Mouse (Mus musculus) brain, embryonic 18.5 days (tissue): Measurements from ENCODE around the gene Gng12.
"Not testable (repeated sequence)": the region's sequence is repeated elsewhere in the genome, so short reads cannot be mapped to it uniquely, and the experiment has no call there.

Source experiments
- DNase-seq: peaks from one replicate; pipeline ENCODE4 v3.0.0-alpha.2; 2012; ENCODE audit warnings: low read depth, low spot score

Gene Gng12

GRCm38 (mm10) chr6:67029312-67029950 lies 133.2 kb downstream of the Gng12 start:
- no peak for DNase-seq

- DNase-seq: no peak
These were observed 133.8 kb downstream of the Gng12 start for GRCm38 (mm10) chr6:67029987-67030386.

- no peak for DNase-seq
These were observed 134.2 kb downstream of the Gng12 start for GRCm38 (mm10) chr6:67030416-67030815.

GRCm38 (mm10) chr6:67030846-67031245 lies 134.6 kb downstream of the Gng12 start:
- no peak for DNase-seq

GRCm38 (mm10) chr6:67032551-67032950 lies 136.4 kb downstream of the Gng12 start:
- not testable (repeated sequence) for DNase-seq

- DNase-seq: not testable (repeated sequence)
These were observed 136.8 kb downstream of the Gng12 start for GRCm38 (mm10) chr6:67032972-67033371.

GRCm38 (mm10) chr6:67033604-67034003 lies 137.4 kb downstream of the Gng12 start:
- no peak for DNase-seq

GRCm38 (mm10) chr6:67034331-67035130 lies 138.3 kb downstream of the Gng12 start:
- DNase-seq: no peak

GRCm38 (mm10) chr6:67035388-67036299 lies 139.4 kb downstream of the Gng12 start:
- no peak for DNase-seq

- peak; percentile 42 for DNase-seq
These were observed 140.2 kb downstream of the Gng12 start for GRCm38 (mm10) chr6:67036356-67036811.

GRCm38 (mm10) chr6:67036837-67037628 lies 140.8 kb downstream of the Gng12 start, which contains the start of gene Gadd45a:
TSS of gene Gadd45a (minus strand) at chr6:67037457.
- DNase-seq: peak; percentile 83

- DNase-seq: no peak
These were observed 142.8 kb downstream of the Gng12 start for GRCm38 (mm10) chr6:67038964-67039363.

- DNase-seq: no peak
These were observed 144.8 kb downstream of the Gng12 start for GRCm38 (mm10) chr6:67040904-67041410.

- no peak for DNase-seq
These were observed 149.2 kb downstream of the Gng12 start for GRCm38 (mm10) chr6:67045424-67045823.

- no peak for DNase-seq
These were observed 150.7 kb downstream of the Gng12 start for GRCm38 (mm10) chr6:67046937-67047336.

GRCm38 (mm10) chr6:67048052-67048691 lies 152.0 kb downstream of the Gng12 start:
- no peak for DNase-seq

- no peak for DNase-seq
These were observed 152.9 kb downstream of the Gng12 start for GRCm38 (mm10) chr6:67048880-67049694.

- no peak for DNase-seq
These were observed 153.5 kb downstream of the Gng12 start for GRCm38 (mm10) chr6:67049695-67050038.

GRCm38 (mm10) chr6:67050063-67050462 lies 153.9 kb downstream of the Gng12 start:
- DNase-seq: no peak
